Mouse (Mus musculus) brain, embryonic 14.5 days (tissue): ENCODE data around the gene Tnik. TPM values are rescaled to one million over a fixed set of nuclear protein-coding genes. Genes with fewer than 3 reads are reported as not detected.
A peak's percentile ranks its signal among the peaks of the same experiment; 100 is the strongest.

Experiments used
- DNase-seq: peaks from one replicate; pipeline ENCODE4 v3.0.0-alpha.2; 2011; ENCODE audit warnings: low read depth
- CTCF ChIP-seq: fragments of 200-500 bp; IDR thresholded peaks from 2 replicates; pipeline ENCODE4 v1.5.1; 2012; ENCODE audit warnings: inconsistent platforms, mild to moderate bottlenecking, moderate library complexity, borderline replicate concordance; ENCODE audit not compliant: insufficient read depth, insufficient read length; ENCODE audit errors: extremely low read depth
- POLR2A ChIP-seq: fragments of 200-500 bp; IDR thresholded peaks from 2 replicates; pipeline ENCODE4 v1.6.1; 2012; ENCODE audit warnings: mild to moderate bottlenecking, inconsistent platforms, borderline replicate concordance; ENCODE audit not compliant: poor library complexity, insufficient read depth, insufficient read length, severe bottlenecking; ENCODE audit errors: extremely low read depth
- polyA plus RNA-seq: library from polyadenylated mRNA; depleted of rRNA; stranded (reverse); fragments of >200 nt; gene quantifications from 2 replicates; pipeline ENCODE4 v1.2.3, GENCODE M21; 2012

Tnik gene
- polyA plus RNA-seq, 1 experiment = 73.8 TPM

GRCm38 (mm10) chr3:28551756-28552155, 288.7 kb downstream of the Tnik start:
- DNase-seq = no peak
- TF ChIP-seq POLR2A (no peak), CTCF (no peak)

GRCm38 (mm10) chr3:28554934-28555333, 291.9 kb downstream of the Tnik start:
- DNase-seq = peak; percentile 77
- no peak for TF ChIP-seq POLR2A

- TF ChIP-seq CTCF (no peak), POLR2A (no peak)
- peak; percentile 69 for DNase-seq
Observed at GRCm38 (mm10) chr3:28555795-28556570, 293.0 kb downstream of the Tnik start.

- DNase-seq = peak; percentile 88
- TF ChIP-seq POLR2A = no peak
Observed at GRCm38 (mm10) chr3:28558328-28558871, 295.4 kb downstream of the Tnik start.

GRCm38 (mm10) chr3:28561408-28561807, 298.4 kb downstream of the Tnik start:
- no peak for TF ChIP-seq POLR2A
- no peak for TF ChIP-seq CTCF
- DNase-seq = no peak

GRCm38 (mm10) chr3:28562612-28563332, 299.8 kb downstream of the Tnik start:
- no peak for DNase-seq
- TF ChIP-seq CTCF (peak; percentile 67; the same call in 1 of the 2 replicates), POLR2A (no peak)

GRCm38 (mm10) chr3:28564370-28565357, 301.6 kb downstream of the Tnik start:
- TF ChIP-seq POLR2A (no peak), CTCF (no peak)
- peak; percentile 91 for DNase-seq

GRCm38 (mm10) chr3:28577301-28577700, 314.3 kb downstream of the Tnik start:
- peak; percentile 75 for DNase-seq
- TF ChIP-seq CTCF (no peak), POLR2A (no peak)

- DNase-seq = no peak
- TF ChIP-seq POLR2A = no peak
Observed at GRCm38 (mm10) chr3:28578950-28579615, 316.1 kb downstream of the Tnik start.

GRCm38 (mm10) chr3:28585750-28586465, 322.9 kb downstream of the Tnik start:
- TF ChIP-seq CTCF (no peak), POLR2A (no peak)
- DNase-seq = no peak

GRCm38 (mm10) chr3:28587808-28588207, 324.8 kb downstream of the Tnik start:
- TF ChIP-seq POLR2A = no peak
- no peak for TF ChIP-seq CTCF

More at GRCm38 (mm10) chr3:28587808-28588207, 324.8 kb downstream of the Tnik start:
- DNase-seq = no peak
